Mouse (Mus musculus) myocyte (in vitro differentiated cells): ENCODE data around the gene Rita1.

ENCODE experiments used
- CEBPB ChIP-seq: IDR thresholded peaks from 2 replicates; pipeline ENCODE4 v1.6.1; 2011; ENCODE audit warnings: mild to moderate bottlenecking, moderate library complexity; ENCODE audit not compliant: poor library complexity, insufficient read depth, severe bottlenecking
- E2F4 ChIP-seq: IDR thresholded peaks from one replicate; pipeline ENCODE4 v1.6.1; 2011; ENCODE audit warnings: mild to moderate bottlenecking, control low read depth, moderate library complexity; ENCODE audit not compliant: insufficient read depth
- MAX ChIP-seq: IDR thresholded peaks from one replicate; pipeline ENCODE4 v1.6.1; 2011; ENCODE audit warnings: low read depth, mild to moderate bottlenecking, control low read depth
- MYOD1 ChIP-seq, 3 experiments: IDR thresholded peaks; one replicate each; pipeline ENCODE4 v1.6.1; 2011; ENCODE audit warnings: control low read depth in 2 of 3, low read depth in 2 of 3, mild to moderate bottlenecking in 2 of 3, moderate library complexity in 1 of 3; ENCODE audit not compliant: insufficient read length in 2 of 3, control insufficient read depth in 1 of 3
- MYOG ChIP-seq, 3 experiments: IDR thresholded peaks; one replicate each; pipeline ENCODE4 v1.6.1; 2011; ENCODE audit warnings: control low read depth in 2 of 3, low read depth in 2 of 3, mild to moderate bottlenecking in 2 of 3; ENCODE audit not compliant: insufficient read length in 2 of 3, control insufficient read depth in 1 of 3, insufficient read depth in 1 of 3
- POLR2A ChIP-seq: IDR thresholded peaks from one replicate; pipeline ENCODE4 v1.6.1; 2011; ENCODE audit warnings: low read depth, mild to moderate bottlenecking, control low read depth, moderate library complexity; ENCODE audit not compliant: insufficient read length
- POLR2AphosphoS2 ChIP-seq: IDR thresholded peaks from one replicate; pipeline ENCODE4 v1.6.1; 2011; ENCODE audit warnings: low read depth, control low read depth; ENCODE audit not compliant: insufficient read length
- REST ChIP-seq: IDR thresholded peaks from one replicate; pipeline ENCODE4 v1.6.1; 2011; ENCODE audit warnings: mild to moderate bottlenecking, control low read depth, moderate library complexity; ENCODE audit not compliant: insufficient read depth, insufficient read length
- SRF ChIP-seq: IDR thresholded peaks from one replicate; pipeline ENCODE4 v1.6.1; 2011; ENCODE audit warnings: low read depth; ENCODE audit not compliant: control insufficient read depth, insufficient read length
- TCF12 ChIP-seq: IDR thresholded peaks from one replicate; pipeline ENCODE4 v1.6.1; 2011; ENCODE audit warnings: mild to moderate bottlenecking, control low read depth; ENCODE audit not compliant: poor library complexity, insufficient read depth, severe bottlenecking
- TCF3 ChIP-seq: IDR thresholded peaks from one replicate; pipeline ENCODE4 v1.6.1; 2011; ENCODE audit warnings: low read depth, control low read depth; ENCODE audit not compliant: insufficient read length
- USF1 ChIP-seq: IDR thresholded peaks from one replicate; pipeline ENCODE4 v1.6.1; 2011; ENCODE audit warnings: low read depth, mild to moderate bottlenecking, control low read depth, moderate library complexity

DNA sequence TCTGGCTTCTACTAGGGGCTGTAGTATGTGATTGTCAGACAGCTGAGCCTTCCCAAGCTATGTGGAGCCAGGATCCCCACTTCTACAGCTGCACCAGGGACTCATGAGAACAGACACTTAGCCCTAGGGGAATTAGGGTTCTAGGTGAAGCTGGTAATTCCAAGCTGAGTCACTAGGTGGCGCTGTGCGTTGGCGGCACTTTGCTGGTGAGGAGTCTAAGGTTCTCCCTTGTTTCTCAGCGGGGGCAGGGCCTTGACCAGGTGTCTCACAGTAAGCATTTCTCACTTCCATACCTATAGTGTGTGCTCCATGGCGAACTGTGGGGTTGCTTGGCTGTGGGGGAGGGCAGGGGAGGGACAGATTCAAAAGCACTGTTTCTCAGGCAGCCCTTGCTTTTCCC is 6.8 kb upstream of the Rita1 start:
- TF ChIP-seq POLR2A (no peak), MYOD1 (IDR thresholded peaks at IDR 0.05; ENCODE audit: control insufficient read depth in 1 of 3, insufficient read length in 2 of 3, low read depth in 2 of 3) (no peak), E2F4 (no peak), MAX (no peak), SRF (no peak), MYOG (IDR thresholded peaks at IDR 0.05; ENCODE audit: control insufficient read depth in 1 of 3, insufficient read depth in 1 of 3, insufficient read length in 2 of 3, low read depth in 2 of 3) (no peak), POLR2AphosphoS2 (no peak), REST (no peak), USF1 (no peak), TCF12 (no peak), CEBPB (no peak), TCF3 (no peak)
